Mouse (Mus musculus) erythroblast, embryonic 14.5 days (primary cell): ENCODE measurements around the gene Uvrag. TPM values are rescaled to one million over a fixed set of nuclear protein-coding genes. Genes with fewer than 3 reads are reported as not detected.

Experiments used
- H3K27me3 ChIP-seq: 2 replicates; pipeline ENCODE4 v1.6.1; 2012; ENCODE audit warnings: inconsistent platforms; ENCODE audit not compliant: control insufficient read depth
- H3K36me3 ChIP-seq: 2 replicates; pipeline ENCODE4 v1.6.1; 2012; ENCODE audit warnings: mild to moderate bottlenecking, inconsistent platforms; ENCODE audit not compliant: control insufficient read depth
- H3K4me1 ChIP-seq: 2 replicates; pipeline ENCODE4 v1.6.1; 2012; ENCODE audit warnings: inconsistent platforms; ENCODE audit not compliant: control insufficient read depth
- H3K4me3 ChIP-seq: replicated peaks from 2 replicates; pipeline ENCODE3; 2012; ENCODE audit warnings: moderate library complexity, mild to moderate bottlenecking, inconsistent platforms
- H3K9me3 ChIP-seq: 2 replicates; pipeline ENCODE4 v1.6.1; 2012; ENCODE audit warnings: low read length, inconsistent platforms, mixed read lengths; ENCODE audit not compliant: control insufficient read depth
- GATA1 ChIP-seq: IDR thresholded peaks from 2 replicates; pipeline ENCODE4 v1.6.1; 2012; ENCODE audit warnings: low read length, inconsistent platforms, mixed read lengths
- TAL1 ChIP-seq: IDR thresholded peaks from 3 replicates; pipeline ENCODE4 v1.6.1; 2012; ENCODE audit warnings: low read length, inconsistent platforms, mixed read lengths
- polyA plus RNA-seq: library from polyadenylated mRNA; stranded (reverse); fragments of >175 nt; gene quantifications from 2 replicates; pipeline ENCODE4 v1.2.3, GENCODE M21; 2012

Uvrag gene
- polyA plus RNA-seq, 1 experiment, result 0.36 TPM

DNA sequence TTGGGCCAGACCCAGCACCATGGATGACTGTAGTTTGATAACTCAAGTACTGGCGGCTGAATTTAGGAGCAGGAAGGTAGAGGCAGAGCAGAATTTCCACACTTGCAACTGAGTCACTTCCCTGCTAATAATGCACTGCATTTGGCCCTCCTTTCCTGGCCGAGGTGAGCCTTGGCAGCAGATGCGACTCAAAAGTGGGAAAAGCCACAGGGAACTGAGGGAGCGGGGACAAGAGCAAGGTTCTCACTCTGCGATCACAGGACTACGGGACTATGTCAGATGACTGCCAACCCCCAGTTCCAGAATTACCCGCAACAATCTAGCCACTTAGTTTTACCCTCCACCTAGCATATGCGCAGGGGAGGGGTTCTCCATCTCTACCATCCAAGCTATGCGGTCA lies 38.3 kb upstream of the Uvrag start:
- peaks cover 30% of the 10 kb centered on the region for H3K27me3 ChIP-seq
- no peak overlapping the region for H3K4me3 ChIP-seq
- H3K9me3 ChIP-seq, result no peaks in the 10 kb centered on the region
- TF ChIP-seq GATA1 (no peak), TAL1 (no peak)
- peaks cover 3% of the 10 kb centered on the region; the same call in 1 of the 2 replicates for H3K36me3 ChIP-seq
- peaks cover 16% of the 10 kb centered on the region for H3K4me1 ChIP-seq

DNA sequence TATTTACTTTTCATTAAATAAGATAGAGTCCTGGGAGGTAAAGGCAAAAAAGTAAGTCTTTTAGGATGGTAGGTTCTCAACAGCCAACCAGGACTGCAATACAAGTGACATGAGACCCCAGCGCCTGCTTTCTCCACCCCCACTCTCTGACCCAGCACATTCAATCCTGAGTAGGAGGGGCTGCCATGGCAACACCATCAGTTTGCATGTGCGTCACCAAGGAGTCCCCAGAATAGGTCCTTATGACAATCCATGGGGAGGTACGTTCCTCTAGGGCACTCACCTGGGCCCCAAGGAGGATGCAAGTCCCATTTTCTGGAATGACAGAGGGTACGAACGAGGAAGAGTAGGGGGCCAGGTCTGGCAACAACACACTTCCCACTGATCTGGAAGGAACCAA lies 36.4 kb upstream of the Uvrag start:
- Histone ChIP-seq H3K36me3 (peaks cover 3% of the 10 kb centered on the region; the same call in 1 of the 2 replicates), H3K4me1 (peaks cover 9% of the 10 kb centered on the region), H3K9me3 (no peaks in the 10 kb centered on the region), H3K4me3 (no peak overlapping the region), H3K27me3 (peaks cover 18% of the 10 kb centered on the region)
- TF ChIP-seq TAL1, result no peak
- TF ChIP-seq GATA1, result no peak

DNA sequence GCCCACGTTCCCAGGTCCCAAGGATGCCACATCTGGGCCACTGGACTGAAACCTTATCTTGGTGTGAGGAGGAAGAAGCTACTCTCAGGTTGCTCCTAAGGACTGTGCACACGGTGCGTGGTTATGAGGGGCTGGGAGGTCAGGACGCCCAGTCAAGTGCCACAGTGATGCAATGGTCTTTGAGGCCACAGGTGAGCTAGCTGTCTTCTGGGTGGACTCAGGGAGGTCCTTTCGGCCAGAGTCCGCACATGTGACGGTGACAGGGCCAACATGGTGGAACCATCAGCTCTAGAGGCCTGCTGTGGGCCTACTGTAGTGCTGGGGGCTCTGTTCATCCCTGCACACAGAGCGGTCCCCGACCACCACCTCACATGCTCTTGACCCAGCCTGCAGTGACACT lies 34.7 kb upstream of the Uvrag start:
- H3K27me3 ChIP-seq, result peaks cover under 1% of the 10 kb centered on the region
- H3K9me3 ChIP-seq, result no peaks in the 10 kb centered on the region
- H3K36me3 ChIP-seq, result peaks cover 3% of the 10 kb centered on the region; the same call in 1 of the 2 replicates
- H3K4me3 ChIP-seq, result no peak overlapping the region
- H3K4me1 ChIP-seq, result peaks cover 2% of the 10 kb centered on the region; the same call in 1 of the 2 replicates
- TF ChIP-seq TAL1 (no peak), GATA1 (no peak)

DNA sequence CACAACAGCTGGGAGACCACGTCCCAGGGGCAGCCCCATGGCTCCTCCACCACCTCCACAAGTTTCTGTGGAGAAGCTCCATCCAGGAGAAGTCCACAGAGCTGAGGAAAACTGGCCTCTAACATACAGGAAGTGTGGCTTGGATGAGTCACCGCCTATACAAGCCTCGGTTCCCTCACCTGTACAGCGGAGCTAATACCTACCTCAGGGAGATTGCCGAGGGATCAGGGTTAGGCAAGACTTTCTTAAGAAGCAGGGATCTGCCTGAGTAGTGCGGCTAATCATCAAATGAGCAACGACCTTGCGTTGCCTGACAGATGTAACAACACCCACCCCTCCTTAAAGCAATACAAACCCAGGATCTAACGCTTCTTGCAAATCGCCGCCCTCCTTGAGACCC lies 34.2 kb upstream of the Uvrag start:
- TF ChIP-seq TAL1 (no peak), GATA1 (no peak)
- Histone ChIP-seq H3K36me3 (peaks cover 3% of the 10 kb centered on the region; the same call in 1 of the 2 replicates), H3K27me3 (no peaks in the 10 kb centered on the region; the same call in 1 of the 2 replicates), H3K4me3 (no peak overlapping the region), H3K4me1 (peaks cover 1% of the 10 kb centered on the region; the same call in 1 of the 2 replicates), H3K9me3 (no peaks in the 10 kb centered on the region)

DNA sequence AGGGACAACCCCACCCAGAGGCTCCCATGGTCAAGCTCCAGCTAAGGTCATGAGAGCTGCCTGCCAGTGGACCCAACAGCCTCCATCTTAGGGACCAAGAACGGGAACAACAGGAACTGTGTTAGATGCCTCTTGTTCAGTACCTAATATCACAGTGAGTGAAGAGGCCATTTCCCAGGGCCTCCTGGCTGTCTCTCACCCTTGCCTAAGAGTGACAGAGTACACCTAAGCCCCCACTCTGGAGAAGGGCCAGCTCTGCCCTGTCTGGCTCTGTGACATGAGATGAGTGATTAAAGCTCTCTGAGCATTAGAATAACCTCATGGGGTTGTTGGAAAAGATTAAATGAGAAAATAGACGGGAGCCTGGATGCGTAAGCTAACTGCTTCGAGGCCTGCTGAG lies 33.1 kb upstream of the Uvrag start:
- TF ChIP-seq GATA1 (no peak), TAL1 (no peak)
- H3K4me3 ChIP-seq, result no peak overlapping the region
- no peaks in the 10 kb centered on the region; the same call in 1 of the 2 replicates for H3K27me3 ChIP-seq
- H3K9me3 ChIP-seq, result no peaks in the 10 kb centered on the region
- peaks cover 3% of the 10 kb centered on the region; the same call in 1 of the 2 replicates for H3K36me3 ChIP-seq
- H3K4me1 ChIP-seq, result no peaks in the 10 kb centered on the region

DNA sequence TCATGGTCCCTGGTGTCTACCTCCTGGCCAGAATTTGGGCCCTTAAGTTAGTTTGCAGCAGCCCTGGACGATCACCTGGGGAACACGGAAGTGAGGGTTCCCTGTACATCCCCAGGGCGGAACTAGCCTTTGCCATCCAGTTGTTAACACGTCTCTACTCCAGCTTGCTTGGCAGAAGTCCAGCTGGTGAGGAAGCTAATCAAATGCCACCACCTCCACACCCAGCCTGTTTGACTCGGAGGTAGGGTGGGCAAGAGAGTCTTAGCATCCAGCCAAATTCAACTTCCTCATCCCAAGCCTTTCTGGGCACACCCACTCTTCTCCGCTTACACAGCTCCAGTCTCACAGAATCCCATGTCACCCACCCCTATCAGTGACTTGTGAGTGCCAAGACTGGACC lies 32.0 kb upstream of the Uvrag start:
- H3K4me1 ChIP-seq, result no peaks in the 10 kb centered on the region
- H3K36me3 ChIP-seq, result peaks cover 3% of the 10 kb centered on the region; the same call in 1 of the 2 replicates
- no peaks in the 10 kb centered on the region; the same call in 1 of the 2 replicates for H3K27me3 ChIP-seq
- no peak overlapping the region for H3K4me3 ChIP-seq
- no peak for TF ChIP-seq GATA1
- no peaks in the 10 kb centered on the region for H3K9me3 ChIP-seq

DNA sequence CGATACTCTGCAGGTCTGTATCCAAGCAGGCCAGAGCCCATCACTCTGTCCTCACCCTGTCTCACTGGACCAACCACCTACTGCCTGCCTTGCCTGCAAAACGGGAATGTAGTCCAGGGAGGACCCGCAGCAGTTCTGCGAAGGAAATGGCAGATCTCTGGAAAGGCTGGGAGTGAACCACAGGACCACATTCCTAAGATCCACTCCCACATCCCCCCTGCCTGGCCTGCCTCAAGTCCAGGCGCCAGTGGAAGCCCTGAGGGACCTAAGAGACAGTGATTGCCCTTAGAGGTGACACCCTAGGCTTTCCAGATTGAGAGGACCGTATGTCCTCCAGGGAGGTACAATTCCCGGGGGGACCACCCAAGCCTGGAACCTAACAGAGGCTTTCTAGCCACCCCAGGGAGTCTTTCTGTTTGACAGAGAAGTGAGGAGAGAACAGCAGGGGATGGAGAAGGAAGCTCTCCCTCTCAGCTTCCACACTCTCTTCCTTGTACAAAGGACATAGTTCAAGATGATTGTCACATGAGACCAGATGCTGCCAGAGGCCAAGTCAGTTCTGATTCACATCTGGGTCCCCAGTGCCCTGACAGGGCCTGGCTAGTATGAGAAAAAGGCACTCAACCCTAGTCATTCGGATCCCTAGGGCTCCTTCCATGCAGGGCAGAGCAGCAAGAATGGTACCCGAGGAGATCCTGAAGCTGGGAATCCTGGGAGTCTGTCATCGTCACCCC lies 31.0 kb upstream of the Uvrag start:
- no peaks in the 10 kb centered on the region for H3K9me3 ChIP-seq
- peaks cover 3% of the 10 kb centered on the region; the same call in 1 of the 2 replicates for H3K36me3 ChIP-seq
- TF ChIP-seq GATA1 (no peak), TAL1 (no peak)
- H3K27me3 ChIP-seq, result no peaks in the 10 kb centered on the region; the same call in 1 of the 2 replicates
- no peak overlapping the region for H3K4me3 ChIP-seq
- no peaks in the 10 kb centered on the region for H3K4me1 ChIP-seq

DNA sequence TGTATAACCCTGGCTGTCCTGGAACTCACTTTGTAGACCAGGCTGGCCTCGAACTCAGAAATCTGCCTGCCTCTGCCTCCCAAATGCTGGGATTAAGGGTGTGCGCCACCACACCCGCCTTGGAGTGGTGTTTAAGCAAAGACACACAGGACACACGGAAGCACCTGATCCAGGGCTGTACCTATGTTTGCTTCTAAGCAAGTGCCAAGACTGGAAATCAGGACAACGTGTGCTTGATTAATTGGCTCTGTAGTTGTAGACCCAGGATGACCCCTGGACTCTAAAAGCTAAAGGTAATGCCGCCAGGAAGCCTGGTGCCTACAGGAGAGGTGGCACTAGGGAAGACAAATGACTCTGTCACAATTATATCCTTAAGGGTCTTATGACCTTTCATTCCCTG lies 29.6 kb upstream of the Uvrag start:
- Histone ChIP-seq H3K36me3 (no peaks in the 10 kb centered on the region; the same call in 1 of the 2 replicates), H3K9me3 (no peaks in the 10 kb centered on the region), H3K27me3 (no peaks in the 10 kb centered on the region; the same call in 1 of the 2 replicates), H3K4me3 (no peak overlapping the region), H3K4me1 (no peaks in the 10 kb centered on the region)
- TF ChIP-seq TAL1 (no peak), GATA1 (no peak)

DNA sequence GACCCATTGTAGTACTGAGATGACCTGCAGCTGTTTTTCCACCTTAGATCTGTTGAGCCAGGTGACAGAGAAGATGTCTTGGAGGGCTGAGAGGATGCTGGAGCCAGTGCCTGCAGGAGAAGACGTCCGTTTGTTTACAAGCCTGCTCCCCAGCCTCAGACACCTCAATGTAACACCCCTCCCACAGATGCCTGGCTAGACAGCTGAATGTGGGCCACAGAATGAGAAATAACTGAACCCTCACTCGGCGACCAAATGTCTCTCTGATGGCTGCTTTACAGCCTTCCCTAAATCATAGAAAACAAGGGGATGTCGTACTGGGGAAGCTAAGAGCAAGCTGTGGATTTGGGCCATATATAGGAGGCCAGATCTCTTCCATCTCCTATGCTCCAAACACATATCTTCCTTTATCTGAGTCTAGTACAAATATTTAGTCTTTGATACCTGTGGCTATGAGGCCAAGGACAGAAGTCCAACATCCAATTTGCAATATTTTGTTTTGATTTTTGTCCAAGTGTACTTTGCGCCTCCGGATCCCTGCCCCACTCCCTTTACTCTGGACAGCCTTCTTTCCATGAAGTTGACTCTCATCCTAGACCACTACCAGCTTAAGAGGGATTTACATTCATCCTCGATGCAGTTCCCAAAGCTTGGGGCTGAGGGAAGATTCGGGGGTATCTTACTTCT lies 28.9 kb upstream of the Uvrag start:
- no peaks in the 10 kb centered on the region for H3K4me1 ChIP-seq
- no peaks in the 10 kb centered on the region; the same call in 1 of the 2 replicates for H3K27me3 ChIP-seq

More for the DNA sequence above, 28.9 kb upstream of the Uvrag start:
- Histone ChIP-seq H3K4me3 (no peak overlapping the region), H3K9me3 (no peaks in the 10 kb centered on the region), H3K36me3 (no peaks in the 10 kb centered on the region; the same call in 1 of the 2 replicates)
- no peak for TF ChIP-seq TAL1
